Mouse (Mus musculus) forebrain, embryonic 15.5 days (tissue): ENCODE data around the gene Epha3. TPM values are rescaled to one million over a fixed set of nuclear protein-coding genes. Genes with fewer than 3 reads are reported as not detected.
A peak's percentile ranks its signal among the peaks of the same experiment; 100 is the strongest.

ENCODE experiments used
- ATAC-seq: fragments of 200-750 bp; cut with Nextera tagmentation; replicated peaks from 2 replicates; pipeline ENCODE4 v1.8.0; 2017; ENCODE audit warnings: mild to moderate bottlenecking, moderate TSS enrichment, moderate library complexity
- H3K27ac ChIP-seq: fragments of 300-500 bp; sonication (generic); replicated peaks from 2 replicates; pipeline ENCODE4 v1.5.1; 2015; ENCODE audit warnings: mild to moderate bottlenecking, inconsistent platforms
- H3K27me3 ChIP-seq: fragments of 300-500 bp; sonication (generic); 2 replicates; pipeline ENCODE4 v1.6.1; 2015; ENCODE audit warnings: inconsistent platforms
- H3K36me3 ChIP-seq: fragments of 300-500 bp; sonication (generic); 2 replicates; pipeline ENCODE4 v1.6.1; 2015; ENCODE audit warnings: mild to moderate bottlenecking, inconsistent platforms
- H3K4me1 ChIP-seq: fragments of 300-500 bp; sonication (generic); 2 replicates; pipeline ENCODE4 v1.6.1; 2015; ENCODE audit warnings: inconsistent platforms
- H3K4me2 ChIP-seq: fragments of 300-500 bp; sonication (generic); replicated peaks from 2 replicates; pipeline ENCODE4 v1.6.1; 2015; ENCODE audit warnings: mild to moderate bottlenecking, inconsistent platforms
- H3K4me3 ChIP-seq: fragments of 300-500 bp; sonication (generic); 2 replicates; pipeline ENCODE4 v1.5.1; 2015; ENCODE audit warnings: mild to moderate bottlenecking, inconsistent platforms
- H3K9ac ChIP-seq: fragments of 300-500 bp; sonication (generic); replicated peaks from 2 replicates; pipeline ENCODE4 v1.6.1; 2015; ENCODE audit warnings: mild to moderate bottlenecking, inconsistent platforms
- H3K9me3 ChIP-seq: fragments of 300-500 bp; sonication (generic); 2 replicates; pipeline ENCODE4 v1.6.1; 2016; ENCODE audit warnings: inconsistent platforms
- WGBS: fragments of 180-500 bp; shearing (Covaris S2); methylation state at CpG from one replicate; pipeline ENCODE4 v1.1.7; 2015; ENCODE audit warnings: mixed read lengths; 5-methylcytosine and 5-hydroxymethylcytosine counted together
- polyA plus RNA-seq: library from polyadenylated mRNA; unstranded; fragments of >200 nt; fragmentation: Nextera tagmentation; extraction: Ambion mirVana; gene quantifications from 2 replicates; pipeline ENCODE4 v1.2.1, GENCODE M21; 2015

Gene Epha3
- 85.2 and 95.2 TPM in 2 replicates for polyA plus RNA-seq

DNA sequence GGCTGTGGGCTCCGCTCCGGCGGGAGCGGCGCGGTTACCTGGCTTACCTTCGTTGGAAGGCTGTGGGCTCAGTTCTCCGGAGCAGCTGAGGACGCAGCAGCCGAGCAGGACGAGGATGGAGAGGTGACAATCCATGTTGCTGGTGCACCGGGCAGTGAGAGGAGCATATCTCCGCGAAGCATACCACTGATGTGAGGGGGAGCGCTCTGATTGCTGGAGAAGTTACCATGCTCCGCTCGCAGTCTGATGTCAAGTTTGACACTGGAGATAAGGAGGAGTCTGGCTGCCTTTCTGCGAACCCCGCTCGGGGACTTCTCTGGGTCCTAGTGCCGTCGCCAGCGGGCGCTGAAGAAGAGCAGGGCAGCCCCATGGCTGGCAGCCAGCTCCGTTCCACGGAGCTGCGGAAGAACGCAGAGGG lies at the start of gene Epha3:
Gene Epha3 (minus strand): TSS at position 263 of the 418 bp plus-strand sequence.
- peaks cover 11% of the 10 kb centered on the region for H3K4me1 ChIP-seq
- H3K27me3 ChIP-seq = no peaks in the 10 kb centered on the region
- peak within 1 kb of the TSS; percentile 74 for H3K4me3 ChIP-seq
- under 1% methylated on average over 28 of the region's 28 CpGs for WGBS
- H3K36me3 ChIP-seq = no peaks in the 10 kb centered on the region
- no peaks in the 10 kb centered on the region for H3K9me3 ChIP-seq
- H3K4me2 ChIP-seq = peak within 1 kb of the TSS; percentile 65
- peak within 1 kb of the TSS; percentile 94 for H3K27ac ChIP-seq
- ATAC-seq = peak; percentile 95
- H3K9ac ChIP-seq = peak within 1 kb of the TSS; percentile 79

DNA sequence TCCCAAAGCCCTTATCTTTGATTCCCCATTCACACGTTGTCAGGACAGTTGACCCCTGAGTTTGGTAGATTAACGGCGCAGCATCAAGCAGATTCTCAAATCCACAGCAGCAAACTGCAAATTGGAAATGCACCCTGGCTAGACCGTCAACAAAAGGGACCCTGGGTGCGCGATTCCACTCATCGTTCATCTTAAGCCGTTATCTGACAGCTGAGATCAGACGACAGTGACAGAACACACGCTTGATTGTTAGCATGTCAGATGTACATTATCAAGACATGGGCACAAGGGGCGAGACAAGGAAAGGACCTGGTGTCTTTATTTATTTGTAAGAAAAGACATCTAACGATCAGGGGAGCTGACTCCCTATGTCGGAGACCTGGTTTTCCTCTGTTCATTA lies 39.5 kb upstream of the Epha3 start:
- H3K27me3 ChIP-seq = no peaks in the 10 kb centered on the region
- peak overlapping the region; percentile 40 for H3K9ac ChIP-seq
- peak overlapping the region; percentile 78 for H3K27ac ChIP-seq
- 27% methylated on average over 13 of the region's 13 CpGs for WGBS
- peak; percentile 51; the same call in 1 of the 2 replicates for ATAC-seq
- peak overlapping the region; percentile 23 for H3K4me3 ChIP-seq
- H3K36me3 ChIP-seq = no peaks in the 10 kb centered on the region
- H3K9me3 ChIP-seq = no peaks in the 10 kb centered on the region
- peak overlapping the region; percentile 41 for H3K4me2 ChIP-seq
- peaks cover 7% of the 10 kb centered on the region for H3K4me1 ChIP-seq

DNA sequence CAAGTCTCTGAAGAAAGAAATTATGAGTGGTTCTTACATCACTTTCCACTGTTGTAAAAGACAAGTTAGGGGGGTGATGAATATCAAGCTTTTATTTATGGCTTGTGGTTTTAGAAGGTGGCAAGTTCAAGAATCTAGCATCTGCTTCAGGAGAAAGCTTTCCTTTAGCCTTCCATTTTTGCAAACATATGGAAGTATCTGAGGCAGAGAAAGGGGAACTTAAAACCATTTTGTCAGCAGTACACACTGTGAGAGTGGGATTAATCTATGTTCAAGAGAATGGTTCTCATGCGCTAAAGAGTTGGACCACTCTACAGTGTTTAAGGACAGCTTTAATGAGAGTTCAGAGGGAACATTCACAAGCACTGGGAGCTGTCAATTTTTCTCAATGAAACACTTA lies 17.2 kb upstream of the Epha3 start:
- WGBS = 95% methylated on average over 1 of the region's 1 CpGs
- no peak overlapping the region for H3K4me2 ChIP-seq
- no peak overlapping the region for H3K9ac ChIP-seq
- ATAC-seq = no peak
- H3K36me3 ChIP-seq = no peaks in the 10 kb centered on the region
- no peaks in the 10 kb centered on the region for H3K4me1 ChIP-seq
- H3K4me3 ChIP-seq = no peak overlapping the region
- no peaks in the 10 kb centered on the region for H3K9me3 ChIP-seq
- no peaks in the 10 kb centered on the region for H3K27me3 ChIP-seq
- no peak overlapping the region for H3K27ac ChIP-seq

DNA sequence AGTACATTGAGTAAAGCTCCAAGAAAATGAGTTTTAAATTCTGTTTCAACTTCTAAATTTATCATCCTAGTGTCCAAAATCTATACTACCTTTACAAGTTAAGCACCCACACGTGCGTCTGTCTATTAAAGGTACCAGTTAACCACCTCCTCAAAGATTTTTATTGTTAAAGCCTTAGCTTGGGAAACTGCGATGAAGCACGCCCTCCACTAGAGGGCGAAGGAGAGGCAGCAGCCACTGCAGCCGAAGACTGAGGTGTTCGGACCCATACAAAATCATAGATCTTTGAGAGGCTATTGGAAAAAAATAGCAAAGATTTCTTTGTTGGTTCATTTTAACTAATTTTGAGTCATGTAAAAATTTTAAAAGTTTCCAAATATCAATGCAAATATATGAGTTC lies 8.3 kb upstream of the Epha3 start:
- ATAC-seq = no peak
- Histone ChIP-seq H3K4me2 (no peak overlapping the region), H3K4me1 (no peaks in the 10 kb centered on the region), H3K9ac (no peak overlapping the region), H3K4me3 (no peak overlapping the region), H3K36me3 (no peaks in the 10 kb centered on the region), H3K9me3 (no peaks in the 10 kb centered on the region), H3K27ac (no peak overlapping the region), H3K27me3 (no peaks in the 10 kb centered on the region)
- 12% methylated on average over 7 of the region's 7 CpGs for WGBS

DNA sequence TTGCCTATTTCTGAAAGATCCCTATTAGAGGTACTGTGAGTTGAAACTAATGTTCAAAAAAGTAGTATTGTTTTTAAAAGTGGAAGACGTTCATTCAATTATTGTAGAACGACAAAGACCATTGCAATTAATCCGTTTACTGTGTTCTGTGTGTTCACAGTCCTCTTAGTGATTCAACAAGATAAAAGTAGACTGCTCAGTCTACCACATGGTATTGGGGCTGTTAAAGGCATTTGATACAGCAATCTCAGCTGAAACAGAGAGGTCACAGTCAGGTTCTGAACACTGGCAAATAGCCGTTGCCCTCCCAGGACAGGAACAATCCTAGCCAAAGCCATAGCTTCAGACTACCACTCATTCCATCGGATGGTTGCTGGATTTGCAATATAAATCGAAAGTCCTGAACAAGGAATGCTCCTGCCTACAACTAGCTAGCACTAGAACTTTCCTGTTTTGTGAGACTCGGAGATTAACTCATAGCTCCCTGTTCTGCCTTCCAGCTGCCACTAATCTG lies 545 bp upstream of the Epha3 start:
- H3K27ac ChIP-seq = peak overlapping the region; percentile 94
- ATAC-seq = peak; percentile 61
- H3K4me3 ChIP-seq = peak overlapping the region; percentile 74
- 29% methylated on average over 7 of the region's 7 CpGs for WGBS
- no peaks in the 10 kb centered on the region for H3K27me3 ChIP-seq
- no peaks in the 10 kb centered on the region for H3K36me3 ChIP-seq
- peak overlapping the region; percentile 79 for H3K9ac ChIP-seq
- peak overlapping the region; percentile 65 for H3K4me2 ChIP-seq
- peaks cover 11% of the 10 kb centered on the region for H3K4me1 ChIP-seq
- no peaks in the 10 kb centered on the region for H3K9me3 ChIP-seq

DNA sequence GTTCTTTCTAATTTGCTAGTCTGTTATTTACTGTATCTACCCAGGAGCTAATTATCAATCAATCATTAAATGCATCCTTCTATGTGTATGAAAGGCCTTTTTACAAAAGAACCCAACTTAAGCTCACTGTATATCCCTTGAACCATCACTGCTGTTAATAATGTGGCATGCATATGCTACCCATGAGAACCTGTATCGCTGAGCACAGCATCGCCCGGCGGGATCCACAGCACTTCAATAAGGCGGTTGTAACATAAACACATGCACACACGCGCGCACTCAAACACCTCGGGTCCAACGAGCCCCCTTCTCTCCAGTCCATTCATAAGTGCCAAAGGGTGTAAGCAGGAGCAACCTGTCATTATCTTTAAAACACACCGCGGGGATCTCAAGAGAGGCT lies 794 bp downstream of the Epha3 start:
- H3K36me3 ChIP-seq = no peaks in the 10 kb centered on the region
- peak; percentile 76 for ATAC-seq
- H3K27ac ChIP-seq = peak overlapping the region; percentile 94
- peak overlapping the region; percentile 79 for H3K9ac ChIP-seq
- H3K9me3 ChIP-seq = no peaks in the 10 kb centered on the region
- peak overlapping the region; percentile 65 for H3K4me2 ChIP-seq
- peaks cover 11% of the 10 kb centered on the region for H3K4me1 ChIP-seq
- under 1% methylated on average over 12 of the region's 12 CpGs for WGBS
- H3K4me3 ChIP-seq = peak overlapping the region; percentile 74
- no peaks in the 10 kb centered on the region for H3K27me3 ChIP-seq

DNA sequence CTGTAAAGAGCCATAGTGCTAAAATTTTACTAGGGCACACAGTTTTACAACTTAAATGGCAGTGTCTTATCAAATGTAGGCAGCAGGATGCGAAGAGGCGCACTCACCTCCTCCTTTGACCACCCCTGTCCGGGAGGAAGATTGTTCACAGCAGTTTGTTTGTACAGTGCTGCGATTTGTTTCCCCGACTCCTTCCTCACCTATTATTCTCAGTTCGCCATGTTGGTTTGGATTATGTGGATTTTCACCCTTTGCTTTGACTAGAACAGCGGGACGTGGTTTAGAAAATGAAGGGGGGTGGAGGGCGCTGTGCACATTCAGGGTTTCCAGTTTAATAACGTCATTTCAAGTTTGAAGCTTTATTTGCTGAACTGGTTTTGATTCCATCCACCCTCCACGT lies 6.4 kb downstream of the Epha3 start:
- Histone ChIP-seq H3K9ac (peak overlapping the region; percentile 68), H3K4me2 (peak overlapping the region; percentile 74), H3K9me3 (no peaks in the 10 kb centered on the region), H3K27me3 (no peaks in the 10 kb centered on the region), H3K36me3 (no peaks in the 10 kb centered on the region), H3K4me1 (peaks cover 18% of the 10 kb centered on the region), H3K4me3 (peak overlapping the region; percentile 57), H3K27ac (peak overlapping the region; percentile 86)
- no peak; the same call in 1 of the 2 replicates for ATAC-seq
- WGBS = under 1% methylated on average over 11 of the region's 11 CpGs

DNA sequence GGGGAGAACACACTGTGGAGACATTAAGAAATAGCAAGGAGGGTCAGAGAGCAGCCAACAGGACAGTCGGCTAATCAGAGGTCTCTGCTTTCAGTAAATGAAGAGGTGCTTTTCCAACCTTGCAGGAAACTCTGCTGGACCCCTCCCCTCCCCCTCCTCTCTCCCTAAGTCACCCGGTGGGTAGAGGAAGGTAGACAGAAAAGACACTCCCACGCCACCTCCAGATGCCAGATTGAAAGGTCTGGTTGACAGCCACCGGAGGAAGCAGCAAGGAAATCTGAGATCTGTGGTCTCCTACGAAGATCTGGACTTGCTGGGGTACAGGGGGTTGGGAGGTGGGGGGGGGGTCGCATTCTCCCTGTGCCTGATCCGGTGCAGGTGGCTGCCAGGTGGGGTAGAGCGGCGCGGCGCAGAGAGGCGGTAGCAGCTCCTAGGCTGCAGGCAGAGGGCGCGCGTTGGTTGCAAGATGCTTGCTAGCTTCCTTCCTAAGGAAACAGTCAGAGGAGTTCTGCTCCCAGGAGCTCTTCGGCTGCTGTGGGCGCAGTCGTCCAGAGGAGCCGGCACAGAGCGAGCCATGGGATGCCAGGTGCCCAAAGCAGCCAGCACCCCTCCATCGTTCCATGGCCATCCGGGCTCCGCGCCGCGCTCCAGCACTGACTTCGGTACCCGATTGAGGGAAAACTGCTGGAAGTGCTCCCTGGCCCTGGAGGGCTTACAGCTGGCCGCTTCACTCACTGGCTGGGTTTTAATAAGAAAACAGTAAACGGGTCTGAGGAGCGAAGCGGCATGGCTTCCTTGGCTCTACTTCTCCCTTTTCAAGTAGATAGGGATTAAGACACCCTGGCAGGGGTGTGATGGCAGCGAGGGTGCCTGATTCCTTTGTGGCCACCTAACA lies 7.1 kb downstream of the Epha3 start:
- Histone ChIP-seq H3K9ac (peak overlapping the region; percentile 68), H3K36me3 (no peaks in the 10 kb centered on the region), H3K9me3 (no peaks in the 10 kb centered on the region), H3K4me3 (peak overlapping the region; percentile 57), H3K27me3 (no peaks in the 10 kb centered on the region), H3K27ac (peak overlapping the region; percentile 86), H3K4me1 (peaks cover 18% of the 10 kb centered on the region), H3K4me2 (peak overlapping the region; percentile 74)
- peak; percentile 95 for ATAC-seq
- 2% methylated on average over 33 of the region's 33 CpGs for WGBS

DNA sequence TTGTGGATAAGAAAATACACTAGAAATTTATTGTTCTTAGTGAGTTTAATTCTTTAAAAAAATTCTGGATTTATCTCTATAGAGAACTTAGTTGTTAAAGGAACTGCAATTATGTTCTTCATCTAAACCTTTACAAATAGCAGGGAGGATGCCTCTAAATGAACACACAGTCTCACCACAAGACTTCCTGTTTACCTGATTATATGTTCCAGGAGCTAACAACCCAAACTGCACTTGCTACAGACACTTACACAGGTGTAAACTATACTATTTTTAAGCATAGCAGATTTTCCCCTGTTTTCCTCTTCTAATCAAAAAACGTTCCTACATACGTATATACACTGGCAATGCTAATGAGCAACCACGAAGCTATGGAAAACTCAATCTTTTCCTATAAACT lies 13.7 kb downstream of the Epha3 start:
- 72% methylated on average over 3 of the region's 3 CpGs for WGBS

DNA sequence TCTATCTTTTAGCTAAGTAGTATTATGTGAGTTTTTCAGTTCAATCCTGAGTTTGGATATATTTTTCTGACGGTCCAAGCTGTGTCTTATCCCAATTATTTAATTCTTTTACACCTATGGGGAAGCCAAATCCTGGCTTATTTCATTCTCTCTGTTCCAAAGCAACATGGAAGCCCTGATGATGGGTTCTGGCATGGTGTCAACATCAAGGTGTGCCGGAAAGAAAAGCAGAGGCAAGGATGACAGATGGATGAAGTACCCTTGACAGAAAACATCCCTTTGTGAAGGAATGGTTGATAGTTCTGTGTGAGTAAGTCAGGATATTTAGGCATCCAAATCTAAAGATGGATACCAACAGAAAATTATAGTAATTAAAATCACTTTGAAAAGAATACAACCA lies 21.1 kb downstream of the Epha3 start:
- Histone ChIP-seq H3K9ac (no peak overlapping the region), H3K36me3 (no peaks in the 10 kb centered on the region), H3K4me2 (no peak overlapping the region), H3K27ac (no peak overlapping the region), H3K9me3 (no peaks in the 10 kb centered on the region), H3K4me3 (no peak overlapping the region), H3K4me1 (no peaks in the 10 kb centered on the region), H3K27me3 (no peaks in the 10 kb centered on the region)
- 68% methylated on average over 2 of the region's 2 CpGs for WGBS
- ATAC-seq = no peak

More for the DNA sequence above, 13.7 kb downstream of the Epha3 start:
- Histone ChIP-seq H3K27ac (no peak overlapping the region), H3K27me3 (no peaks in the 10 kb centered on the region), H3K4me1 (no peaks in the 10 kb centered on the region), H3K4me2 (no peak overlapping the region), H3K4me3 (no peak overlapping the region), H3K36me3 (no peaks in the 10 kb centered on the region), H3K9ac (no peak overlapping the region), H3K9me3 (no peaks in the 10 kb centered on the region)
- no peak for ATAC-seq

DNA sequence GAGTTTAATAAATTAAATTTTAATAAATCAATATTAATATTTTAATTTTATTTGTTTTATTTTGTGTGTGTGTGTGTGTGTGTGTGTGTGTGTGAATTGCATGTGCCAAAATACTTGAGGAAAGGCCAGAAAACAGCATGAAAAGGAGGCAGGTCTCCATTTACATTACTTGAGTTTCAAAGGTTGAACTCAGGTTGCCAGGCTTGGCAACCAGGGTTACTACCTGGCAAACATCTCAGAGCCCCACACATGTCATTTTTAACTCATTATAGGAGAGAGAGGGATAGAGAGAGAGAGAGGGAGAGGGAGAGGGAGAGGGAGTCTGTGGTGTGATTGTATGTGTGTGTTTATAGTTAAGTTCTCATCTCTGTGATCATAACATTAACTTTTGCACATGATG lies 26.5 kb downstream of the Epha3 start:
- Histone ChIP-seq H3K4me3 (no peak overlapping the region), H3K9me3 (no peaks in the 10 kb centered on the region), H3K27me3 (no peaks in the 10 kb centered on the region), H3K4me1 (no peaks in the 10 kb centered on the region), H3K4me2 (no peak overlapping the region), H3K9ac (no peak overlapping the region), H3K27ac (no peak overlapping the region), H3K36me3 (no peaks in the 10 kb centered on the region)
- no peak for ATAC-seq

DNA sequence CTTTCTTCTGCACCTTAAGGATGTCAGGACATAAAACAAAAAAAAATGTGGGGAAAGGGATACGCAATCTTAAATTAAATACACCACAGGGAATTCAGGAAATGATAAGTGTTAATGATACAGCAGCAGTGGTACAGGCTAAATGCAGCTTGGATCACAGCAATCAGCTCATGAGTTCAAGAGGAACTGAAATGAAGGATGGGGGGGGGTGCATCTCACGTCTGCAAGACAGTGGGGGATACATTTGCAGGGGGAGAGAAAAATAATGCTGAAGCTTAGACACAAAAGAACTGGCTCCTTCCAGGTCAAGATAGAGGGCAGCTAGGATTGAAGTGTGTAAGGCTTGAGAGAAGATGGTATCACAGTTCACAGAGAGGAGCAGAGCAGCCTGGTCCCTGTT lies 42.8 kb downstream of the Epha3 start:
- H3K4me2 ChIP-seq = no peak overlapping the region
- H3K27ac ChIP-seq = no peak overlapping the region
- no peak overlapping the region for H3K4me3 ChIP-seq
- no peak for ATAC-seq
- H3K4me1 ChIP-seq = peaks cover 25% of the 10 kb centered on the region
- H3K36me3 ChIP-seq = no peaks in the 10 kb centered on the region
- H3K27me3 ChIP-seq = no peaks in the 10 kb centered on the region
- no peaks in the 10 kb centered on the region for H3K9me3 ChIP-seq
- WGBS = 32% methylated on average over 2 of the region's 2 CpGs
- no peak overlapping the region for H3K9ac ChIP-seq
